Mouse (Mus musculus): ENCODE data around the gene Nemf.
"Not testable (repeated sequence)": the region's sequence is repeated elsewhere in the genome, so short reads cannot be mapped to it uniquely, and the experiment has no call there.

The Nemf gene

GRCm38 (mm10) chr12:69372731-69373331, 15.9 kb upstream of the Nemf start:
- no peak for DNase-seq (ENCODE audit: low spot score)

DNA sequence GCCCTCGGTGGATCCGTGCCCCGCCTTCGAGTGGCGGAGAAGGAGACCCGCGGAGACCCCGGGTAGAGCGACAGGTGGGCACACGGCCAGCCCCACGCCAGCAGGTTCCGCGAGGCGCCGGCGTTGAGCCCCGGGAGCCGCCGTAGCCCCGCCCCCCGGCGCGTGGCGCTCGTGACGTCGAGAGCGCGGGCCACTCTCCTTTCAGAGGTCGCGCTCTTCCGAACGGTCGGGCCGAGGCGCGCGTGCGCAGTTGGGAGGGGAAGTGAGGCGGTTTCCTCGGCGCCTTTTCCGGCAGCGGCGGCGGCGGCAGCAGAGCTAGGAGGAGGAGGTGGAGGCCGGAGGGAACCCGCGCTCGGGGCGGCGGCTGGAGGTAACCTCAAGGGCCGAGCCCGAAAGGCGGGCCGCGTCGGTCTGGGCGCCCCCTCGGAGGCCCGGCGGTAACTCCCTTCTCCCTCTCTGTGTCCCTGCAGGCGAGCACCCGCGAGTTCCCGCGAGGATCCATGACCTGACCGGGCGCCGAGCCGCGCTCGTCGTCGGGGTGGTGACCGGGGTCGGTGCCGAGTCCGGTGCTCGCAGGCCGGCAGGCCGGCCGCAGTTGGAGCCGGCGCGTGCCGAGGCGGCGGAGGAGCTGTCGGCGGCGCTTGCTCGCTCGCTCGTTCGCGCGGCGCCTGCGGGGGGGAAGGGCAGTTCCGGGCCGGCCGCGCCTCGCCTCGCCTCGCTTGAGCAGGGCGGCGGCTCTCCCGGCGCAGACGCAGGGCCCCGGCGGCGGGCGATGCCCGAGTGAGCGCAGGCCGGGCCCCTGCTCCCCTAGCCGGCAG, 15.1 kb upstream of the Nemf start, which contains the start of the genes Arf6 and Gm9887:
TSS of gene Arf6 (plus strand) at position 297 of the 818 bp plus-strand sequence.
TSS of gene Gm9887 (minus strand) at position 605 of the 818 bp plus-strand sequence.
- peak; percentile 98 for DNase-seq (ENCODE audit: low spot score)

DNA sequence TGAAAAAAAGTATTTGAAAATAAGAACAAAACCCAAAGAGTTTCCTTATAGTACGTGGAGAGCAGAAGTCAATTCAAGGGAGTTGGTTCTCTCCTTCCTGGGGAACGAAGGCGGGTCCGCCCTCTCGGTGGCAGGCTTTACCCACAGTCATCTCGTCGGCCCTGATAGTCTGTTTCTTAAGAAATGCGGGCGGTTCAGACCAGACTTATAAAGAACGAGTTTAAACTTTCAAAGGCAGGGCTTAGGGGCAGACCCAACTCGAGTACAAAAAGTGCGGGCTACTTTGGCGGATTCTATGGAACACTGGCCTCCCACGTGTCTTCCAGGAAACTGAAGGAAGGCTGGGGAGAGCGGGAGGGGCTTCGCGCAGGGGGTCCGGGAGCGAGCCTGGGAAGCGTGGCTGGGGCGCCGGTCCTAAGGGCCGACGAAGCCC, 14.5 kb upstream of the Nemf start:
- DNase-seq (ENCODE audit: low spot score), result no peak

GRCm38 (mm10) chr12:69370936-69371335, 14.0 kb upstream of the Nemf start:
- no peak for DNase-seq (ENCODE audit: low spot score)

DNA sequence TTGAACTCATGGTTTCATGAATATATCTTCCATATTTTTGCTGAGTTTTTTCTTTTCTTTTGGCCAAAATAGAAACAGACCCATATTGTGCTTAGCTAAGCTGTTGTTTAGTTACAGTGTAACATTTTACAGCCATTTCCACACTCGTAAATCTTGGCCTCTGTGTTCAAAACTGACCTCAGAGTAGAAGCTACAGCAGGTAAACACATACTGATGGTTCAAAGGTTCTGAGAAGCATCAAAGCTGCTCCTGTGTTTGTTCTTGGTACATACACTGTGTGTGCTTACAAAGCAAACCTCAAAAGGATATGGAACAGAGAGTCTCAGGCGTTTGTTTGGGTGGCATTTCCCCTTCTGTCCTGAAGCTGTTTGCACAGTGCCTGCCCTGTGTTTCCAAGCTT, 10.6 kb upstream of the Nemf start:
- no peak for DNase-seq (ENCODE audit: low spot score)

DNA sequence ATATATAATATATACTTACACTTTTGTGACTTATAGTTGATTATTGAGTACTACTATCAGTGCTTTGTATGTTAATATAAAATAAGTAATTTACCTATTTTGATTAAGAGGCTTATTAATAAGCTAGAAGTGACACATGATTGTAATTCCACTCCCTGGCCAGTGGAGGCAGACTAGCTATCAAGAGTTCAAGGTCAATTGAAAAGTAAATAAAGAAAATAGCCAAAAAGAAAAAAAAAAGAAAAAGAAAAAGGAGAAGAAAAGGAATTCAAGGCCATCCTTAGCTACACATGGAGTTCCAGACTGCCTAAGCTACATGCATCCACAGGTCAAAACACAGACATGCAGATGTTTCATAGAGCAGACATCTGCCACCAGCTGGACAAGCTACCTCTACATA, 9.5 kb upstream of the Nemf start:
- no peak for DNase-seq (ENCODE audit: low spot score)

- DNase-seq (ENCODE audit: low spot score), result no peak
Measured at GRCm38 (mm10) chr12:69365757-69366156, 8.8 kb upstream of the Nemf start.

GRCm38 (mm10) chr12:69363899-69364762, 7.2 kb upstream of the Nemf start:
- DNase-seq (ENCODE audit: low spot score), result peak; percentile 74

DNA sequence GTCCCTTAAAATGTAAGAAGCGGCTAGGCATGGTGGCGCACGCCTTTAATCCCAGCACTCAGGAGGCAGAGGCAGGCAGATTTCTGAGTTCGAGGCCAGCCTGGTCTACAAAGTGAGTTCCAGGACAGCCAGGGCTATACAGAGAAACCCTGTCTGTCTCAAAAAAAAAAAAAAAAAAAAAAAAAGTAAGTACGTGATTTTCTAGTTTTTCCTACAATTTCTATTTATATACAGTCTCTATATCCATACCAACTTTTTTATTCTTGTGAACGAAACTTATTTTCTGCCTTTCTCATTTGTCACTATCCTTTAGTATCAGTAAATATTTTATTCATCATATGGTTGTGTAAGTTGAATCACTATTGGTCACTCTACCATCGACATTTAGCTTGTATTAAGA, 6.1 kb upstream of the Nemf start:
- DNase-seq (ENCODE audit: low spot score), result not testable (repeated sequence)

GRCm38 (mm10) chr12:69362388-69362787, 5.4 kb upstream of the Nemf start:
- no peak for DNase-seq (ENCODE audit: low spot score)

DNA sequence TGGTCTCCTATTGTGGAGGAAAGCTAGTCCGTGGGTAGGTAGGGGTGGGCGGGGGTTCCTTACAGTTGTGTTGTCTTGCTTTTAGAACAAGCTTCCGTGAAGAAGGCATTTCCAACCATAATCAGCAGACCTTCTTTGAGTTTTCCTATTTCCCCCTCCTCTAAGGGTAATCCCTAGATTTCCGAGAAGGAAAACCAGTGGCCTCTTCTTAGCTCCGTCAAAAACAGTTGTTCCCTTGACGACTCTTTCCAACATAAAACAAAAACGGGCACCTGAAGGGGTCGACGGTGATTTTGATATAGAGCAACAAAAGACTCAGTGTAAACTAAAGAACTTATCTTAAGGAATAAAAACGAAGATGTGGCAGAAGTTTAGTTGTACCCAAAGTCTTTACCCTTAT, 5.0 kb upstream of the Nemf start:
- no peak for DNase-seq (ENCODE audit: low spot score)

DNA sequence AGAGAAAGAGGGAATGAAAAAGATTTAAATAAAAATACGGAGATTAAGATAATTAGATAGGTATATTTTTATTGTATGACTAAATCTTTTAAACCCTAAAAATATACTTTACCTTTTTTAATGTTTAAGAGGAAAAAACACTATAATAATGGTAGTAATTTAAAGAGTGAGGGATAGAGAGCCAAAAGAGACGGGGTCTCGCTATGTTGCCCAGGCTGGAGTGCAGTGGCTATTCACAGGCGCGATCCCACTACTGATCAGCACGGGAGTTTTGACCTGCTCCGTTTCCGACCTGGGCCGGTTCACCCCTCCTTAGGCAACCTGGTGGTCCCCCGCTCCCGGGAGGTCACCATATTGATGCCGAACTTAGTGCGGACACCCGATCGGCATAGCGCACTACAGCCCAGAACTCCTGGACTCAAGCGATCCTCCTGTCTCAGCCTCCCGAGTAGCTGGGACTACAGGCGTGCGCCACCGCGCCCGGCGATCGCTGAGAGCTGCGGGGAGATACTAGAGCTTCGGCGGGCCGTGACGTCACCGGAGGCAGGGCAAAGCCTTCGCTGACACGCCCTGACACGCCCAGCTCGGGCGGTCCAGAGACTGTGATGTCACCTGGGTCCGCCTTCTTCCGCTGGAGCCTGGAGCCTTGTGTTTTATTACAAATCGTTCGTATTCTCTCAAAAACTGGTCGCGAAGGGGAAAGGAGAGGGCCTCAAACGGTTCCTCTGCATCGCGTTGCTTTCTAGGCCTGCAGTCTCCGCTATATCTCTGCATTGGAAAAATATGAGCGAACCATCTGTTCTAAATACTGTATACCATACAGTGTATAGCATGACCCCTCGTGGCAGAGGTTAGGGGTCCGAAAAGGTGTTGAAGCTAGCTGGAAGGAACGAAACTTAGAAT, 4.3 kb upstream of the Nemf start:
- peak; percentile 95 for DNase-seq (ENCODE audit: low spot score)

GRCm38 (mm10) chr12:69360655-69360996, 3.7 kb upstream of the Nemf start:
- no peak for DNase-seq (ENCODE audit: low spot score)

DNA sequence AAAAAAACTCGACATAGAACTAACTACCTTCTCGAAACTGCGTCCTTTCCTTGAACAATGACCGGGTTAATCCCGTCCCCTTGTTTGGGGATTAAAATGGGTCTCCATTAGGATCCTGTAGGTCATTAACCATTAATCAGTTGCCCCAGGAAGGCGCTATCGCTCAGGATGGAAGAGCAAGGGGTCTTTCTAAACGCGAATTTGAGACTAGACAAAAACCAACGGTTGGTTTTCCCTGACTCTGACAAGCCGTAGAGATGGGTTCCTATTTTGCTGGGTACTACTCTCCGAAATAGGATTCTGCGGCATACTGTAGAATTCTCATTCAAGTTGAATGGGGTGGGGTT, 308 bp upstream of the Nemf start:
- DNase-seq (ENCODE audit: low spot score), result no peak

DNA sequence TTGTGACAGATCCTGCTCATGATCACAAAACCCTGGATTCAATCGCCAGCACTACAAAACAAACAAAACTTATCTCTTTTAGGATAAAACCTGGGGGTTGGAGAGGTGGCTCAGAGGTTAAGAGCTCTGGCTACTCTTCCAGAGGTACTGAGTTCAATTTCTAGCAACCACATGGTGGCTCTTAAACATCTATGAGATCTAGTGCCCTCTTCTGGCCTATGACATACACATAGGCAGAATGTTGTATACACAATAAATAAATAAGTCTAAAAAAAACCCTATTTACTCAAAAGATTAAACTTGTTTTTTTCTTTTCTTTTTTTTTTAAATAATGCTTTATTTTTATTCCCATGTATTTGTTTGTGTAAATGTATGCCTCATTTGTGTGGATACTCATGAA, 5.3 kb downstream of the Nemf start:
- DNase-seq (ENCODE audit: low spot score), result no peak

DNA sequence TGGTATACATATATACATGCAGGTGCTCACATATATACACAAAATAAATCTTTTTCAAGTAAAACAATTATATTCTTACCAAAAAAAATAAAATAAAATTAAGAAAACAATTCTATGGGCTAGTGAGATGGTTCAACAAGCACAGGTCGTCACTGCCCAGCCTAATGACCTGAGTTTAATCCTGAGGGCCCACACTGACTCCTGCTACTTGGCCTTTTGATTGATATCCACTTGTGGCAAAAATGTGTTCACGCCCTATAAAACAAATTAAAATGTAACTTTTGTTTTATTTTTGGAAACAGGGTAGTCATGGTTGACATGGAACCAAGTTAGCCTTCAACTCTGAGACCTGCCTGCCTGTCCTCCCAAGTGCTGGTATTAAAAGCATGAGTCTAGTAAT, 7.0 kb downstream of the Nemf start:
- no peak for DNase-seq (ENCODE audit: low spot score)

DNA sequence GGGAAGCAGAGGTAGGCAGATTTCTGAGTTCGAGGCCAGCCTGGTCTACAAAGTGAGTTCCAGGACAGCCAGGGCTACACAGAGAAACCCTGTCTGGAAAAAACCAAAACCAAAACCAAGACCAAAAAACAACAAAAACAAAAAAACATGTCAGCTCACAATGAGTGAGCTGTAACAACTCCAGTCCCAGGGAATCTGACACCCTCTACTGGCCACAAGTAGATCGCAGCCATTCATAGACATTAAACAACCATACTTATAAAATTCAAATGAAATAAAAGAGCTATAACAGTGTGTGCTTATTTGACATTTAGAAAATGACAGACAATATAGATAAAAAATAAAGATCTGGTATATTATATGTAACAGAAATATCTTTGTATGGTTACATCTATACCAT, 23.4 kb downstream of the Nemf start:
- no peak for DNase-seq (ENCODE audit: low spot score)

DNA sequence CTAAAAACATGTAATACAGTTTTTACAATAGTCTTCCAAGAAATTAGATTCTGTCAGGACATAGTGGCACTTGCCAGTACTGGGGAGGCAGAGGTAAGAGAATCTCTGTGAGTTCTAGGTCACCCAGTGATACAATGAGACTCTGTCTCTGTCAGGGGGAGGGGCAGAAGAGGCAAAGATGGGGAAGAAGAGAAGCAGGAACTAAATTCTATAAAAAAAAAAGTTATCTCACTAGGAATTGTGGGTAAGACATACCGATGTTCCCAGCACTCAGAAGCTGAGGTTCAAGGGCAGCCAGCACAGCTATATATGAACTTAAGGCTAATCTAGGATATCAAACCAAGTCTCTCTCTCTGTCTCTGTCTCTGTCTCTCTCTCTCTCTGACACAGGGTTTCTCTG, 24.8 kb downstream of the Nemf start:
- no peak for DNase-seq (ENCODE audit: low spot score)

DNA sequence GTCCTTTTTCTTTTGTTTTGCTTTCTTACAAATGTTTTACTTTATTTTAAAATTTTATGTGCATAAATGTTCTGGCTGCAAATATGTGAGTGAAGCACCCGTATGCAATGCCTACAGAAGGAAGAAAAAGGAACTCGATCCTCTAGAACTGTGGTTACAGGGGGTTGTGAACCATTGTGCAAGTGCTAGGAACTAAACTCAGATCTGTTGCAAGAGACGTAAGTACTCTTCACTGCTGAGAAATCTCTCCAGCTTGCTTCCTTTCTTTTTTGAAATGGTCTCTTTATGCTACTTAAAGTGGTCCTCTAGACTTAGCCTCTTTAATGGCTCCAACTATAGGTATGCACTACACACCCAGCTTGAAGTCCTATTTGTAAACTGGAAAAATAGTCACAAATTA, 25.8 kb downstream of the Nemf start:
- DNase-seq (ENCODE audit: low spot score), result no peak

DNA sequence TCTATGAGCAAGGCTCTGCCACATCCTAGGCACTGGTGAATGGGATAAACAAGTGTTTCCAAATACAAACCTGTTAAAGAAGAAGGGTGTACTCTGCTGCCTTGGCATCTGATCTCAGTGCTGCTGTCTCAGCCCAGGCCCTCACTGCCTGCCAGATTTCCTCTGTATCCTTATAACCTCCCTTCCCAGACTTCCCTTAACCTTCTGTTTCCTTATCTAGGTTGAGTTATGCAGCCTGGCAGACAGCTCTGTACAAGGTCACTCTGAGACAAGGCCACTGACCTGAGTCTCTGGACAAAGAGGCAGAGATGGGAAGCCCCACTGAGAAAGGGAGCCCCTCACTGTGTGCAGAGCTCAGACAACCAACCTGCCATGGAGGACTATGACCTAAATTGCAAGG, 38.5 kb downstream of the Nemf start:
- DNase-seq (ENCODE audit: low spot score), result no peak

GRCm38 (mm10) chr12:69309659-69310058, 47.3 kb downstream of the Nemf start:
- no peak for DNase-seq (ENCODE audit: low spot score)

- DNase-seq (ENCODE audit: low spot score), result no peak
Measured at GRCm38 (mm10) chr12:69306333-69306732, 50.6 kb downstream of the Nemf start.
